Mouse (Mus musculus) lung, adult 18-20 months (tissue): ENCODE data around the gene Rab25.
"Not testable (repeated sequence)": the region's sequence is repeated elsewhere in the genome, so short reads cannot be mapped to it uniquely, and the experiment has no call there.

Source experiments
- DNase-seq, 2 experiments: peaks; one replicate each; pipeline ENCODE4 v3.0.0; 2022; ENCODE audit warnings: mixed read lengths in 2 of 2

The Rab25 gene

GRCm38 (mm10) chr3:88548180-88548917, at the start of gene Rab25:
Rab25 (minus strand) TSS chr3:88548300.
- DNase-seq, result peak; percentile 86 to 93

- not testable (repeated sequence) for DNase-seq
Measured at GRCm38 (mm10) chr3:88596547-88596946, 48.4 kb upstream of the Rab25 start.

- DNase-seq, result peak; percentile 79 to 84
Measured at GRCm38 (mm10) chr3:88593893-88594580, 45.9 kb upstream of the Rab25 start.

GRCm38 (mm10) chr3:88592942-88593576, 45.0 kb upstream of the Rab25 start:
- peak; percentile 65 to 69 for DNase-seq

- peak; percentile 86 to 91 for DNase-seq
Measured at GRCm38 (mm10) chr3:88591950-88592731, 44.0 kb upstream of the Rab25 start.

- DNase-seq, result peak; percentile 67 to 74
Measured at GRCm38 (mm10) chr3:88591044-88591443, 42.9 kb upstream of the Rab25 start.

GRCm38 (mm10) chr3:88590246-88590645, 42.1 kb upstream of the Rab25 start:
- DNase-seq, result peak in 1 of 2 experiments; percentile 33

- no peak for DNase-seq
Measured at GRCm38 (mm10) chr3:88586640-88587039, 38.5 kb upstream of the Rab25 start.

GRCm38 (mm10) chr3:88585769-88586168, 37.7 kb upstream of the Rab25 start:
- DNase-seq, result peak; percentile 50 to 62

- peak; percentile 83 to 88 for DNase-seq
Measured at GRCm38 (mm10) chr3:88579454-88580117, 31.5 kb upstream of the Rab25 start.

- DNase-seq, result no peak
Measured at GRCm38 (mm10) chr3:88578498-88579424, 30.7 kb upstream of the Rab25 start.

- not testable (repeated sequence) for DNase-seq
Measured at GRCm38 (mm10) chr3:88577846-88578245, 29.7 kb upstream of the Rab25 start.

- DNase-seq, result no peak
Measured at GRCm38 (mm10) chr3:88575540-88575939, 27.4 kb upstream of the Rab25 start, which contains the start of gene Ssr2. Ssr2 (plus strand) TSS chr3:88575876.

GRCm38 (mm10) chr3:88573810-88574209, 25.7 kb upstream of the Rab25 start:
- no peak for DNase-seq

- DNase-seq, result no peak
Measured at GRCm38 (mm10) chr3:88572835-88573234, 24.7 kb upstream of the Rab25 start.

- no peak for DNase-seq
Measured at GRCm38 (mm10) chr3:88571856-88572255, 23.8 kb upstream of the Rab25 start.

GRCm38 (mm10) chr3:88570341-88570740, 22.2 kb upstream of the Rab25 start:
- DNase-seq, result no peak

GRCm38 (mm10) chr3:88569694-88570093, 21.6 kb upstream of the Rab25 start:
- DNase-seq, result no peak

GRCm38 (mm10) chr3:88569093-88569492, 21.0 kb upstream of the Rab25 start:
- DNase-seq, result no peak

- DNase-seq, result no peak
Measured at GRCm38 (mm10) chr3:88568615-88569014, 20.5 kb upstream of the Rab25 start.

- peak in 1 of 2 experiments; percentile 36 for DNase-seq
Measured at GRCm38 (mm10) chr3:88567892-88568291, 19.8 kb upstream of the Rab25 start.
